Mouse (Mus musculus): ENCODE results near the gene Slc25a18.

Slc25a18 gene

GRCm38 (mm10) chr6:120840258-120840657 is 66.9 kb downstream of the Slc25a18 start:
- no peak for DNase-seq (ENCODE audit: extremely low read depth, low read depth)

- no peak for DNase-seq (ENCODE audit: extremely low read depth, low read depth)
These were observed 68.4 kb downstream of the Slc25a18 start for GRCm38 (mm10) chr6:120841754-120842153.
